Mouse (Mus musculus): ENCODE data around the gene Upb1.

GRCm38 (mm10) chr10:75450331-75450730 lies 49.4 kb downstream of the Upb1 start:
- TF ChIP-seq USF1 (IDR thresholded peaks at IDR 0.05; ENCODE audit: low read depth): no peak
- no peak for TF ChIP-seq CTCF (IDR thresholded peaks at IDR 0.05; ENCODE audit: control insufficient read depth, insufficient read depth, insufficient read length)
- no peak for TF ChIP-seq CEBPB (IDR thresholded peaks at IDR 0.05; ENCODE audit: low read depth)
- no peak for TF ChIP-seq MYOD1 (IDR thresholded peaks at IDR 0.05; ENCODE audit: control insufficient read depth, insufficient read length, low read depth)
